Mouse (Mus musculus): ENCODE data around the gene Sept9.

Gene Sept9

GRCm38 (mm10) chr11:117410059-117410458 lies 210.6 kb downstream of the Sept9 start:
- peak in 1 of 2 experiments; percentile 36 for DNase-seq

- no peak for DNase-seq
Observed at GRCm38 (mm10) chr11:117411663-117412062, 212.2 kb downstream of the Sept9 start.

All from kidney, postnatal 36 days (tissue).